Mouse (Mus musculus): ENCODE data around the gene Ets2. TPM values are rescaled to one million over a fixed set of nuclear protein-coding genes. Genes with fewer than 3 reads are reported as not detected.
A peak's percentile ranks its signal among the peaks of the same experiment; 100 is the strongest.

Ets2 gene
- polyA plus RNA-seq, 1 experiment from 2014 or later: 55.7 TPM

DNA sequence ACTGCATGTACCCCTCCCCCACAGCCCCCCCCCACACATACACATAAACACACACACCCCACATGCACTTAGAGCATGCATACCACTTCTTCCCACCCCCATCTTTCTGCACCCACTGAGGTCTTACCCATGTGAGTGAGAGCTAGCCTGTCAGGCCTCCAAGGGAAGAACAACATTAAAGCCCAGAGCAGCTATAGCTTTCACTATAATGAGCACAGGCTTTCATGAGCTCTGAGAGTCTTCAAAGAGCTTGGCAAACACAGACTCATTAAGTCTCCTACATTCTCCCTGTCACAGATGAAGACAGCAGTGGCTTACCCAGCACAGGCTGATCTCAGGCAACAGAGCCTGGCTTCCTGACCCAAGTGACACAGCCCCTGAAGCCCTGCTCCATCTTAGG lies 68.5 kb downstream of the Ets2 start:
- ATAC-seq (ENCODE audit: low read depth) (0 out of 2 replicates have a peak, but pooled peaks have one; percentile 37), DNase-seq (ENCODE audit: low spot score) (no peak)
- Histone ChIP-seq H3K4me1 (ENCODE audit: control insufficient read depth, insufficient read depth, low read length) (peaks cover 4% of the 10 kb centered on the region; the same call in 1 of the 2 replicates), H3K4me3 (ENCODE audit: low read depth, low read length) (no peak overlapping the region), H3K9me3 (ENCODE audit: control insufficient read depth, low read length) (no peaks in the 10 kb centered on the region), H3K27me3 (replicated peaks; ENCODE audit: control insufficient read depth, insufficient read depth, low read length) (no peaks in the 10 kb centered on the region), H3K36me3 (ENCODE audit: control insufficient read depth, insufficient read depth, low read length) (no peaks in the 10 kb centered on the region), H3K4me2 (ENCODE audit: low read depth, low read length) (no peak overlapping the region), H3K27ac (replicated peaks; ENCODE audit: low read depth, low read length) (no peak overlapping the region), H3K9ac (ENCODE audit: low read depth, low read length) (no peak overlapping the region)

Other genes starting within 250 kb of the Ets2 start
- 8.4 and 9.1 TPM in 2 replicates for gene Erg, start 115.5 kb upstream of the Ets2 start, polyA plus RNA-seq (2014; fragmentation: Nextera tagmentation; extraction: Ambion mirVana)

Measured in embryonic facial prominence, embryonic 14.5 days (tissue).